Mouse (Mus musculus) urinary bladder, postnatal 25 days (tissue): ENCODE measurements around the gene Vash1.

Experiments used
- DNase-seq: peaks from one replicate; pipeline ENCODE4 v3.0.0; 2022; ENCODE audit warnings: low spot score

The Vash1 gene

DNA sequence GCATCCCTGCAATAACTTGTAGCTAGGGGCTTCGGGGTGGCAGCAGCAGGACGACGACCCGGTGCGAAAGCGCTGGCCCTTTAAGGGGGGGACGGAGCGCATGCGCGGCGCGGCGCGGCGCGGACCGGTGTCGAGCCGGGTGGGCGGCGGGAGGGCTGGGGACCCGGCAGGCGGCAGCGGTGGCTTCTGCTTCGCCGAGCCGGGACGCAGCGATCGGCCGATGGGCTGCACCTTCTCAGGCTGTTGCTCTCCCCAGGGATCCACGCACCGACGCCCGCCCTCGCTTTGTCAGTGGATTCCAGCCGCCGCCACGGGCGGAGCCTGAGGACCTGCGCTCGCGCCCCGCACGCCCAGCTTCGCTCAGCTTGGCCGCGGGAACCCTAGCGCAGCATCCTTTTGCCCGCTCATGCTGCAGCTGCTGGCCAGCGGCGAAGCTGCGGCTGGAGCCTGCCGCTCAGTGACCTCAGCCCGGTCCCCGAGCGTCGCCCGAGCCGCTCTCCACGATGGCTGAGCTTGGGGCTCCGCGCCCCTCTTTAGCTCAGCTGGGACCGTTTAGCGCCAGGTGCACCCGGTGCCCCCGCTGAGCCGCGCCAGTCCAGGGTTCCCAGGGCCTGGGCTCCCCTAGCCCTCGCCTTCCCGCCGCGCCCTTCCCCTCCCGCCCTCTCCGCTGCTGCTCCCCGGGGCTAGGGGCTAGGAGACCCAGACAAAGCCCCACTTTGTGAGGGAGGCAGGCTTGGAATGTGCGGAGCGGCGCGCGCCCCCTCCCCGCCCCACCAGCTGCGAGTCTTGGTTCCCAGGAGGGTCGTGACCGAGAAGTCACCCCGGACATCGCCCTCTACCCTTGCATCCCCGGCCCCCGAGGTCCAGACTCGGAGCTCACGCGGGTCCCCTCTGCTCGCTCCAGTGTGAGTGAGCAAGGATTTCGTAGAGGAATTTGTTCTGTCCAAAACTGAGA, at the start of gene Vash1:
Gene Vash1, plus strand, starts transcription at position 110 of the 955 bp plus-strand sequence.
- peak; percentile 51 for DNase-seq

DNA sequence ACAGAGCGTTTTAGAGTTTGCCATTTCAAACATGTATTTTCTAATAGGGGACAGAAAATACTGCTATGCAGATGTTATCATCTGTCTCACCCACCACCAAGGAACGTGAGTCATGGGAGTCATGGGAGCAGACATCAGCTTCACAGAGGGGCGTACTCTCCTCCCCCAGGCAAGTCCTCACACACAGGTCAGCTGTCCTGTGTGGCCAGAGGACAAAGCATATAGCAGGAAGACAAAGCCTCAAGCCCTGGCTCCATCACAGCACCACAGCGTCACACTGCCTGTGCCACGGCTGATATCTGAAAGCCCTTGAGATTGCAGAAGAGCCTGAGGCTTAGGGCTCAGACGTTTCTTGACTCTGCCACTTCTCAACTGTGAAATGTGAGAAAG, 49.7 kb upstream of the Vash1 start:
- no peak for DNase-seq

DNA sequence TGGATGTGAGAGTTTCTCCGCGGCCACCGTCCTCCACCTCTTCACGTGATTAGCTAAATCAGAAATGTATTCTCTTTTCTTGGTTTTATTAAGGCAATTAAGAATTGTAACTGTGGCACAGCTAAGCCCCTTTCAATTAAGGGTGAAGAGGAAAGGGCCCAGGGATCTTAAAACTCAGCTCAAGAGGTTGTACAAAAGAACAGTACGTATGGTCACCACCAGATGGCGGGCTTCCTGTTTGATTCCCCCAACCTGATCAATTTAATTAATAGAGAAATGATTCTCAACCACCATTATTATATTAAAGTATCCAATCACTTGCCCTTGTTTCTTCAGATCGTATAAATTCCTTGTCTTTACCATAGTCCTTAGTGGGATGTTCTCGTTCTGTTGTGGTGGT, 36.7 kb upstream of the Vash1 start:
- DNase-seq: no peak

DNA sequence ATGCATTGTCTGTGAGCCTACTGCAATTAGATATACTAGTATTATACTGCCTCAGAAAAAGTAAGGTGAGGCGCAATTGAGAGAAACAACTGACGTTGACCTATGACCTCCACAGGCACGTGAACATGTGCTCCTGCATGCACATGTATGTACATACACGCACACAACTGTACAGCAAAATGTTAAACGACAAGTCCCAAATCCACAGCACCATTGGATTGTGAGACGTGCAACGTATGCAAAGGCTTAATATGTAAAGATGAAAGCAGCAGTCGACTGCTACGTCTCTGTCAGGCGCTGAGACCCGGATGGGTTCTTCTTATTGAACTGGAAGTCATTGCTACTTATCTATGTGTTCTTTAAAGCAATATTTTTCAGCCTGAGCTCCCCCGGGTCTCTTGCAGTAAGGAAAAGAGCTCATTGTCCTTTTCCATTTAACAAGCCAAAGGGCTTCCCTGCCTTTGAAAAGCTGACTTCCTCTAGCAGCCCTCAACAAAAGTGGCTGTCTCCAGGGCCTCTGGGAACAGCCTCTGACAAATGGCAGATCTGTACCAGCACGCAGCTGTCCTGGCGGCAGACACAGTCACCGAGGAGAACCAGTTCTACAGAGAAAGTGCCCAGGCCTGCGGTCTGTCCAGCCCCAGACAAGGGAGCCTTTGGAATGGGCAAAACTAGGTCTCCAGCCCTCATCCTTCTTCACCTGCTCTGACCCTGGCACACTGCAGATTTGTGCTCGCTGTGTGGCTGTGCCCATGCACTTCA, 33.8 kb upstream of the Vash1 start:
- DNase-seq: no peak

DNA sequence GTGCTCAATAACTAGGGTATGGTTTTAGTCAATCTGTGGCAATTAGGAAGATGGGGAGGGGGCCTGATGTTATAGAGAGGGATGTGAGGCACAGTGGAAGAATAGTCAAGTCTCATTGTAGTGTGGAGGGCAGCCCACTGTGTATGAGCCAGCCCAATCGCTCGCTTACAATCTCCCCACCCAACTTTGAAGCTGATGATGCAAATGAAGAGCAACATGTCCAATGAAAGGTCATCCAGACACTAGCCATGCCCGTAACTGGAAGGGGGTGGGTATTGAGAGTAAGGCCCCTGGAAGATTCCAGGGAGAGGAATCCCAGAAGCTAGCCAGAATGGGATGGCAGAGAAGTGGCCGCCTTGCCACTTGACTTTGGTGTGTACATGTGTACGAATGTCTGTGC, 33.0 kb upstream of the Vash1 start:
- no peak for DNase-seq

DNA sequence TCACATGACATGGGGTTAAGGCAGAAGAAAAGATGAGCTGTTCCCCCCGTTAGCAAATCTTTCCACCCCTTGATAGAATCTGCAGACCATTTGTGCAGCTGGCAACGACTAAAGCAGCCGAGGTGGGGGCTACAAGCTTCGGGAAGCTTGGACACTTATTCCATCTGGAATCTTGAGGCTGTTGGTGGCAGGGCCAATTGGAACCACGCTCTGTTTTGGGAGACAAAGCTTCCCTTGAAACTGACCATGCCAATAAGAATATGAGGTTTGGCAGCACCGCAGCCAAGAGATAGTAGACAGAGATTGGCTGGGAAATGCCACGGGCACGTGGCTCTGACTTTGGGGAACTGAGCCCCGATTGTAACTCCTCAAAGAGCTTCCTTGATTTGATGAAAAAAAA, 31.7 kb upstream of the Vash1 start:
- no peak for DNase-seq

DNA sequence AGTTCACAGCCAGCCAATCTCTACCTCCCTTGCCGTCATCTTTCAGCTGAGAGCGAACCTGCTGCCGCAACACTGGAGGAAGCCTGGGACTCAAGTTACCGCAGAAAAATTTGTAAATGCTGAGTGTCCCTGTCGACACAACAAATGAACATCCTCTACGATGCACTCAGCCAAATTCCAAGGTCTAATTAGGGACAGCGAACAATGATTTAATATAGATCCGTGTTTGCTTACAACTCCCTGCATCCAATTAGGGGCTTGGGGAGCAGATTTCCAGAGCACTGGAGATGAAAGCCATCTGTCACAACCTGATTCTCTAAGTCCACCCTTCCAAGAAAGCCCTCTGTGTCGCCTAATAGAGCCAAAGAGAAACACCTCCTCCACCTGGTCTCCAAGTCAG, 31.2 kb upstream of the Vash1 start:
- DNase-seq: no peak

DNA sequence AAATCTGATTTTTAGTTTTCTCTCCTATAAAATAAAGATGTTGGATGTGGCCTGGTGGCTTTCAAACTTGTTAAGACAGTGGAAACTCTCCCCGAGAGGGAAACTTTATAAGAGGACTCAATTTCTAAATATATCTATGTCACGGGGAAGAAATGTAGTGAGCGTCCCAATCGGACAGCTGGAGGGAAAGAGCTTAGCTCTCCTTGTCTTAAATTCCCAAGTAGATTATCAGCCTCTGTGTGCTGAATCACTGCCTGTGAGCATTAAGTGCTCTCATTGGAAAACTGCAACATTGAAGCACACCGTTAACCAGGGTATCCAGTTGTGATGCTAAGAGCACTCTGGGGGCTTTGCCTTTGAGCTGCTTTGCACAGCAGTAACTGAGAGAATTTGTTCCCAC, 30.8 kb upstream of the Vash1 start:
- no peak for DNase-seq

DNA sequence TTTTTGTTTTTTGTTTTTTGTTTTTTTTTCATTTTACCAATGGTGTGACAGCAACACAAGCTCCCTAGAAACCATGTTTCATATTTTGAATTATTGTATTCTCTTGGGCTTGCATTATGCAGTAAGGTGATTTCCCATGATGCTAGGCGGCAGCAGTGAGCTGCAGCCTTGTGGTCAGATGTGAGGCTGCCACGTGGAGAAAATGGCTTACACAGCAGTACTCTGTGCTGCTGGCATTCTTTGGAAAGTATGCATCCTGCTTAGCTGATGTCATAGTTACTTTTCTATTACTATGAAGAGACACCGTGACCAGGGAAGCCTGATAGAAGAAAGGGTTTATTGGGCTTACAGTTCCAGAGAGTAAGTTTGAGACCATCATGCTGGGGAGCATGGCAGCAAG, 30.0 kb upstream of the Vash1 start:
- DNase-seq: no peak

DNA sequence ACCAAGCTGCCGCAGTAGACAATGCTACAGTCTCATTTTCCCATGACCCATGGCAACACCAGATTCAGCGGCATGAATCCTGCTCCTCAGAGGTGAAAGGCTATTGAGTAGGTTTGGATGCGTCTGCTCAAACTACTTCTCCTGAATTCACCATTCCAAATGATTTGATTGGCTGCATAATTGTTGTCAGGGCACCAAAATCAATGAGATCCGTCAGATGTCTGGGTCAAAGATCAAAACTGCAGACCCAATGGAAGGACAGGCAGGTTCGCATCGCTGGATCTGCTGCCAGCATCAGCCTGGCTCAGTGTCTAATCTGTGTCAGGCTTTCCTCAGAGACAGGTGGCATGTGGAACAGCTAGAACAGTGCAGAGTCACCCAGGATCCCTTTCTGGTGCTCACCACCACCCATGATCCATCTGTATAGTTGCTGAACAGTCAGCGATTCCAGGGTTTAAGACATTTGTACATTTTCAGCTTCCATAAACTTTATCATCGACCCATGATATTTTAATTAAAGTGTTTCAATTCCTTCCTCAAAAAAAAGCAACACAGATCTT, 27.1 kb upstream of the Vash1 start:
- no peak for DNase-seq

DNA sequence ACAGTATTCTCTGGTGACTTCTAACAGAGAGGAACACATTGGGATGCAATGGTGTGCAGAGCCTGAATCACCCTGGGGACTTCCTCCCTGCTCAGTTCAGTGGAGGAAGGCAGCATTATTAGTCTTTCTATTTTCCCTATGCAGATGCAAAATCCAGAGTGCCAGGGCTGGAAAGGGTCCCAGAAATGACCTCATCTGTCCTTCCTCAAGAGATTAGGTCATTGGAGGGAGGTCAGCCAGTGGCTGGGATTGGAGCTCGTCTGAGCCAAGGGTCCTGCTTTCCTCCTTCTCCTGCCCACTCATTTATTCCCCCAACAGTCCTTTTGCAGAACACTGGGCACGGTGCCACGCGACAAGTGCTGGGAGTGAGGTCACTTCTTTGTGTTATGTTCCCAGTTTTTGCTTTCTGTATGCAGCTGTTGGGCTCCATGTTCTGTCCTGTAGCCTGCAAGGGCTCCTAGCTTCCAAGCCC, 25.9 kb upstream of the Vash1 start:
- DNase-seq: peak; percentile 20

DNA sequence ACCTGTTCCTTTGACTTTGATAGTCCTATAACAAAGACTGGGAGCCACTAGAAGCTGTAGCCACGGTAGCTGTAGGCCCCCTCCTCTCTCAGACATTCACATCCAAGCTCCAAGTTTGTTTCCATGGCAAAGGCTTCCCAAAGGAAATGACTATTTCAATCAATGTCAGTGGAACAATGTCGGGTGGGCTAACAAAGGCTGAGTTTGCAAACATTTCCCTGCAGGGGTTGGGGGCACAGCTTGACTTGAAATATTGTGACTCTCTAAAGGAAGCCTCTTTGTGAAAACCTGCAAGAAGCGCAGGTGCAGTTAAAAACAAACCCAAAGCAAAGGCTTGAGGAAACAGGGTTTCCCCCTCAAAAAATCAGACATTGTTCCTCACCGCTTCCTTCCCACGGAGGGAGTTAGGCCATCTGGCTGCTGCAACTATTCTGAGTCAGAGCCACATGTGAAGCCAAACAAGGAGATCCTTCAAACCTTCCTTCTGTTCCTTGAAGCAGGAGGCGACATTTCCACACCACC, 19.0 kb upstream of the Vash1 start:
- DNase-seq: no peak

DNA sequence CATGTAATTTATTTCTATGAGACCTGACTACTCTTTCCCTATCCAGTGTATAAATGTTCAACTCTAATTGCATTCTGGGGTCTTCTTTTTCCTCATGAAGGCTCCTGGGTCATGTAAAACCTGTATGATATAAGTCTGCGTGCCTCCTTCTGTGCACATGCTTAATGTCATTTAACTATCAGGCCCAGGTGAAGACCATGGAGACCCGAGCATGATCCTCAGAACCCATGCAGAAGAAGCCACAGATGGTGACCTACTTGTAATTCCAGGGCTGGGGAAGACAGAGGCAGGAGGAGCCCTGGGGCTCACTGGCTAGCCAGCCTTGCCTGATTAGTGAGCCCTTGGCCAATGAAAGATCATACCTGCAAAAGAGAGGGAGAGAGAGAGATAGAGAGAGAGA, 18.0 kb upstream of the Vash1 start:
- no peak for DNase-seq

DNA sequence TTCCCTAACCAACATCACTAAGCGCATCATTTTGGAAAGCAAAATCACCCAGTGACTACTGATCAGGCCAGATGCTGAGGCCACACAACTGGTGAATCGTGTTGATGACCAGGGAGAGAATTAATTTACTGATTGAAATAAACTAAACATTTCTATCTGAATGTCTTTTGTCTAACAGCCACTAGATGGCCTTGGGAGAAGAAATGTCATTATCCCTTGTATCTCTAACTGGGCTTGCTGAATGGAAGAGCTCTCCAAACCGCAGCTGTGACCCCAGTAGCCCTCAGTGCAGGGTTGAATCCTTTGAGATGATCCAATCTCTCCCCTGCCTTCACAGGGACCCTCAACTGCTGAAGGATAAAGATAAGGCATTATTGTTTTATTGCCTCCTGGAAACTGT, 12.8 kb upstream of the Vash1 start:
- no peak for DNase-seq

DNA sequence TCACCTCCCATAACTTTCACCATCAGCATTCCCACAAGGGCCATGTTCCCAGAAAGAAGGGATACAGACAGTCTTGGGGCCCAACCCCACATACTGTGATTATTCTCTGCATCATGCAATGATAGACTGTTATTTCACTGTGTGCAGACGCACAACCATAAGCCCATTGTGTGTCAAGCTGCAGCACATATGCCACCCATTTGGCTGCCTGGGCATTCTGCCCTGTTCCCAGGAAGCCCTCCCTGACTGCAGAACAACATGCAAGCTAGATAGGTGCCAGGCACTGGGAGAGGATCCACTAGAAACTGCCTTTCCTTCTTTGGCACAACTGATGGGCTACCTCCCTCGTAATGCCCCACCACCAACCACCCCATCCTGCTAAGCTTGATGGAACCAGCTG, 10.1 kb upstream of the Vash1 start:
- no peak for DNase-seq

DNA sequence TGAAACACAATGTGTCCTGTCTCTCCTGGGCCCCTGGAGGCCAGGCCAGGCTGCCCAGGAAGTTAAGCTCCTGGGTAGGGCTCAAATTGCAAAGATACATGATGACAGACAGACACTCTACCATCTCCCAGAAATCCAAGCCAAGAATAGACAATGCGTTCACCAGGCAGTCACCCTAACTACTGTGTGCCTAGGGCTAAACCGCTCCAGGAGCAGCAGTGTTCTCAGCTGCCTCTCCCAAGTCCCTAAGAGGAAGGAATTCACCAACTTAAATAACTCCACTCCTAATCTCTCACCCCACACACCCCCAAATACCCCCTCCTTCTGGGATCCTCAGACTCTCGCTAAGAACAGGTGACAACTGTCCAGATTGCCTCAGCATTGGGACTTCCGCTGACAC, 6.4 kb upstream of the Vash1 start:
- DNase-seq: no peak

DNA sequence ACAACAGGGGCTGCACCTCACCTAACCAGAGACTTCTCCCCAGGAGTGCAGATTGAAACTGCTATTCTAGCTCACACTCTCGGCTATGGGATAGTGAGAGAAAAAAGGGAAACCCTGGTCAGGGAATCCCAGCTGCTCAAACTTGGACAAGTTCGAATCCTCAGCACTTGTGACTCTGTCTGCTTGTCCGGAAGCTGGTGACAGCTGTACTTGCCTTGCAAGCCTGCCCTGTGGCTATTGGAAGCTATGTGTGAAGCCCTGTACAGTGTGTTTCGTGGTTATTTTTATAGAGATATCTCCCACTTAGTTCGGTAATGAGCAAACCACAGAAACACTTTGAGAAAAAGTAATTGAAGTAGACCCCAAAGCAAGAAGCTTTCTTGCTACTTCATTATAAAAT, 6.0 kb upstream of the Vash1 start:
- DNase-seq: no peak

DNA sequence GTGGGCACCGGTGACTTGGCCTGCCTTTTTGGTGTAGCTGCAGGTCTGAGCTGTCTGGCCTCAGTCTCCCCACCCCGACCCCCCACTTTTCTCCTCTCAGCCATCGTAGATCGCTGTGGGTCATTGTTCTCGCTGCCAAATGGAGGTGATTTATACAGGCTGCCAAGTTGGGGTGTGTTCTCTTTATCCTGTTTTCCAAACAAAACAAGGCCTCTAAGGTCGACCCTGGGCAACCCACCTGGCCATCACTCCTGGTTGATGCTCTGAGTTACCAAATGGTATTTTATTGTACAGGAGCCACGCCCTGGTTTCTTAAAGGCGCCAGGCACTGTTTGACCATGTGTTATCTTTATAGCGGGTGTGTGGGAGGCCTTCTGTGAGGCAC, 1.0 kb downstream of the Vash1 start:
- DNase-seq: no peak

DNA sequence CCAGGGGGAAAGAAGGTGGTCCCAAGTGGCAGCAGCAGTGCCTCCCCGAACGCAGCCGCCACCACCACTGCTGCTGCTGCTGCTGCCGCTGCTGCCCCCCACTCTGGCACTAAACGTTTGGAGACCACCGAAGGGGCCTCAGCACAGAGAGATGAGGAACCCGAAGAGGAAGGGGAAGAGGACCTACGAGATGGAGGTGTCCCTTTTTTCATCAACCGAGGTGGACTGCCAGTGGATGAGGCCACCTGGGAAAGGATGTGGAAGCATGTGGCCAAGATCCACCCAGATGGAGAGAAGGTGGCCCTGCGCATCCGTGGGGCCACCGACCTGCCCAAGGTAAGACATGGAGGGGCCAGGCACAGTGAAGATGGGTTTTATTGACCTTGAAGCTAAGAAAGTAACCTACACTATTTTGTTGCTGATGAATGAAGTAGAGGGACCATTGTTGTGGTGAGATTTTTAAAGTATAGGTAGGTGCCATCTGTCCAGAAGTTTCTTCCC, 1.5 kb downstream of the Vash1 start:
- no peak for DNase-seq

DNA sequence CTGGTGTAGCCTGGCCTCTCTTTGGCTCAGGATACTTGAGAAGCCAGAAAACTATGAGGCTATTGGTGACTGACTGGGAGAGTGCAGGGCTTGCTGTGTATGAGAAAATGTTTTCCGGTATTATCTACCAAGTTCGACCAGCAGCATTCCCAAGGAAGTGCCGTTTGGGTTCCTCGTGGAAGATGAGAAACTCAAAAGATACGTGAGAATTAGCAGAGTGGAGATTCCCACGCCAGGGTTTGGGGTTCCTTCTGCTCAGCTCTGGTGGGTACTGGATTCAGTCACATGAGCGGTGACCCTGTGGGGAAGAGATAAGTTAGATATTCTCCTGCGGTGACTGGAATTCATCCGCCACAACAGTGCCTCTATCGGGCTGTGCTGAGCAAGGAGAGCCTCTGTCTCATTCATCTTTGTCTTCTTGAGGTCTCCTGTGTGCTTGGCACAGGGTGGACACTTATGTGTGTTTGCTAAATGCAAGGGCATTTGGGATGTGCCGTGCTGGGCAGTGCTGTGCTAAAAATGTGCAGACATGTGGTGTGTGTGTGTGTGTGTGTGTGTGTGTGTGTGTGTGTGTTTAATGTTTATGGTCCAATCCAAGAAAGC, 2.2 kb downstream of the Vash1 start:
- no peak for DNase-seq

DNA sequence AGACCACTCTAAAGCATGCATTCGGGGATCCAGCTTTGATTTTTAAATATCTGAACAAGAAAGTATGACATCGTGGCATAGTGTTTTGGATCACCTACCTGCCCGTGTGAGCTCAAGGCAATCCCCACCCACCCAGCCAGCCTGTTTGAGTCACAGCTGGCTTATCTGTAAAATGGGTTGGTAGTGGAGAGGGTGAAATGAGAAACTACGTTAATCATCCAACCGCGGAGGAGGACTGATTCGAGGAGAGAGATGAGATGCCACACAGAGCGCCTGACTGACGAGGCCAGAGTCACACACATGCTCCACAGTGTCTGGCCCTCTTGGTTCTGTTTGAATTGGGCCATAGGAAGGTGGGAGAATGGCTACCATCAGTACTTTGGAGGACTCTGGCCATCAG, 3.1 kb downstream of the Vash1 start:
- no peak for DNase-seq

DNA sequence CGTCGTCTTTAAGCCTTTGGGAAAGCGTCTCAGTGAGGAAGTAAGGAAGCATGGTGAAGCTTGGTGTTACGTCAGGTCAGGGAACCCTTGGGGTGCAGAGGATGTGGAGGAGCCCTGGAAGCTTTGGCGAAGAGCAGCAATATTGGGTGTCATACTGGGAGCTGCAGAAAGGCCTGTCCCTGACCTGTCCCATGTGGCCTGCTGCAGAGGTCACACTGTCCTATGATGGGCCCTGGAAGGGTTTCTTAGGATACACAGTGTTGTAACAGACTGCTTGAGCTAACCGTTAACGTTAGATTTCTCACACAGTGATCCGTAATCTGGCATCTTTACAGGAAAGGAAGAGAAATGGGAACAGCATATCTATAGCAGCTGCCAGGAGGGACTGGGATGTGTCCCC, 3.7 kb downstream of the Vash1 start:
- no peak for DNase-seq
